Mouse (Mus musculus): ENCODE measurements around the gene Zbtb34.

The Zbtb34 gene

GRCm38 (mm10) chr2:33445741-33446140, 14.6 kb upstream of the Zbtb34 start:
- no peak for DNase-seq

- DNase-seq, result no peak
Measured at GRCm38 (mm10) chr2:33444862-33445261, 13.7 kb upstream of the Zbtb34 start.

- peak; percentile 99 for DNase-seq
Measured at GRCm38 (mm10) chr2:33444358-33444757, 13.2 kb upstream of the Zbtb34 start.

- DNase-seq, result no peak
Measured at GRCm38 (mm10) chr2:33442701-33443100, 11.6 kb upstream of the Zbtb34 start.

- no peak for DNase-seq
Measured at GRCm38 (mm10) chr2:33440893-33441292, 9.8 kb upstream of the Zbtb34 start.

GRCm38 (mm10) chr2:33439980-33440670, 9.0 kb upstream of the Zbtb34 start:
- no peak for DNase-seq

- no peak for DNase-seq
Measured at GRCm38 (mm10) chr2:33439471-33439881, 8.4 kb upstream of the Zbtb34 start.

GRCm38 (mm10) chr2:33438377-33438776, 7.3 kb upstream of the Zbtb34 start:
- DNase-seq, result peak; percentile 79

GRCm38 (mm10) chr2:33437184-33437583, 6.1 kb upstream of the Zbtb34 start:
- DNase-seq, result peak; percentile 87

- DNase-seq, result peak; percentile 92
Measured at GRCm38 (mm10) chr2:33436035-33436580, 5.0 kb upstream of the Zbtb34 start.

GRCm38 (mm10) chr2:33435036-33435650, 4.0 kb upstream of the Zbtb34 start:
- peak; percentile 82 for DNase-seq

- peak; percentile 89 for DNase-seq
Measured at GRCm38 (mm10) chr2:33432877-33433276, 1.8 kb upstream of the Zbtb34 start.

GRCm38 (mm10) chr2:33430081-33430770, 898 bp downstream of the Zbtb34 start:
- no peak for DNase-seq

- peak; percentile 96 for DNase-seq
Measured at GRCm38 (mm10) chr2:33429339-33429738, 1.8 kb downstream of the Zbtb34 start.

GRCm38 (mm10) chr2:33426640-33427398, 4.3 kb downstream of the Zbtb34 start:
- no peak for DNase-seq

- no peak for DNase-seq
Measured at GRCm38 (mm10) chr2:33417454-33417853, 13.7 kb downstream of the Zbtb34 start.

GRCm38 (mm10) chr2:33414019-33414418, 17.1 kb downstream of the Zbtb34 start:
- DNase-seq, result peak; percentile 84

GRCm38 (mm10) chr2:33412111-33412510, 19.0 kb downstream of the Zbtb34 start:
- peak; percentile 91 for DNase-seq

GRCm38 (mm10) chr2:33403511-33404003, 27.6 kb downstream of the Zbtb34 start:
- DNase-seq, result no peak

- DNase-seq, result no peak
Measured at GRCm38 (mm10) chr2:33402638-33403037, 28.5 kb downstream of the Zbtb34 start.

- peak; percentile 89 for DNase-seq
Measured at GRCm38 (mm10) chr2:33402236-33402635, 28.9 kb downstream of the Zbtb34 start.

GRCm38 (mm10) chr2:33401217-33401616, 29.9 kb downstream of the Zbtb34 start:
- DNase-seq, result no peak

- DNase-seq, result no peak
Measured at GRCm38 (mm10) chr2:33400541-33400940, 30.6 kb downstream of the Zbtb34 start.

Measured in heart, adult 11 months (tissue).